Mouse (Mus musculus) spleen, postnatal 4 days (tissue): ENCODE measurements at regions not wholly inside any gene's neighbourhood (a gene's known extent, or its start where the extent isn't known, plus 50 kb on each side); places are given as distances from the start of the nearest gene placed in this dataset.

Experiments
- DNase-seq, 2 experiments: peaks; one replicate each; pipeline ENCODE4 v3.0.0; 2022; ENCODE audit warnings: low spot score in 2 of 2

- DNase-seq: no peak
Measured at GRCm38 (mm10) chr8:7024336-7024735, 1636.7 kb downstream of the Efnb2 start.

- DNase-seq: no peak
Measured at GRCm38 (mm10) chr8:7011881-7012280, 1649.2 kb downstream of the Efnb2 start.

GRCm38 (mm10) chr8:6991516-6991915 lies 1669.5 kb downstream of the Efnb2 start:
- no peak for DNase-seq

- no peak for DNase-seq
Measured at GRCm38 (mm10) chr8:6989359-6990095, 1671.5 kb downstream of the Efnb2 start.

GRCm38 (mm10) chr8:6973961-6974360 lies 1687.1 kb downstream of the Efnb2 start:
- no peak for DNase-seq

- no peak for DNase-seq
Measured at GRCm38 (mm10) chr8:6963006-6963799, 1697.8 kb downstream of the Efnb2 start.

GRCm38 (mm10) chr8:6958086-6958485 lies 1703.0 kb downstream of the Efnb2 start:
- DNase-seq: no peak

GRCm38 (mm10) chr8:6954251-6954650 lies 1706.8 kb downstream of the Efnb2 start:
- no peak for DNase-seq

- DNase-seq: no peak
Measured at GRCm38 (mm10) chr8:6922467-6922866, 1738.6 kb downstream of the Efnb2 start.

GRCm38 (mm10) chr8:6907682-6908081 lies 1753.4 kb downstream of the Efnb2 start:
- DNase-seq: no peak

GRCm38 (mm10) chr8:6891456-6891855 lies 1769.6 kb downstream of the Efnb2 start:
- DNase-seq: no peak

- DNase-seq: no peak
Measured at GRCm38 (mm10) chr8:6886779-6887402, 1774.2 kb downstream of the Efnb2 start.

GRCm38 (mm10) chr8:6884828-6885227 lies 1776.2 kb downstream of the Efnb2 start:
- DNase-seq: no peak

GRCm38 (mm10) chr8:6882626-6883025 lies 1777.5 kb upstream of the Slc10a2 start:
- no peak for DNase-seq
